Comparison of ENCODE assay signal across 9 mouse cellular contexts in genomic region chr11:97807626-97808025, GRCm38 (mm10). TPM values are rescaled to one million over a fixed set of nuclear protein-coding genes. Genes with fewer than 3 reads are reported as not detected.
DNase-seq lines count a peak whose midpoint lies in the region; ATAC-seq and TF ChIP-seq lines count a peak whose summit lies in the region.
"Had no signal": no experiment of that assay in that cellular context is flagged by ENCODE, and none has a peak within 500 bp of the region (broad histone marks: within the 10 kb centered on the region; RNA-seq: fewer than 3 reads in every experiment).

No protein-coding gene starts in this region.

- H3K27ac ChIP-seq in layer of hippocampus, adult 2 months: peak overlapping the region; percentile 62; the same call in 1 of the 2 replicates
- H3K27ac ChIP-seq in embryonic facial prominence, embryonic 12.5 days: peak overlapping the region; percentile 65
- peak overlapping the region; percentile 65 for H3K27ac ChIP-seq in heart, embryonic 16.5 days (ENCODE audit: low read length)
- H3K27ac ChIP-seq in liver, embryonic 12.5 days: 0 out of 2 replicates have a peak overlapping the region, but pooled peaks have one; percentile 47

- ATAC-seq in embryonic facial prominence, embryonic 12.5 days (ENCODE audit: insufficient number of reproducible peaks, insufficient read depth, low FRiP score, low TSS enrichment): no peak
- ATAC-seq in heart, embryonic 16.5 days (replicated peaks; ENCODE audit: extremely low read depth, insufficient read depth, low FRiP score): no peak
- ATAC-seq in liver, embryonic 12.5 days: no peak
- ATAC-seq in frontal cortex, adult (ENCODE audit: low TSS enrichment): no peak

- H3K4me3 ChIP-seq in layer of hippocampus, adult 2 months: no peak overlapping the region
- no peak overlapping the region for H3K4me3 ChIP-seq in embryonic facial prominence, embryonic 12.5 days
- no peak overlapping the region for H3K4me3 ChIP-seq in heart, embryonic 16.5 days (ENCODE audit: low read length)
- H3K4me3 ChIP-seq in liver, embryonic 12.5 days: no peak overlapping the region

- H3K9me3 ChIP-seq in embryonic facial prominence, embryonic 12.5 days: no peaks in the 10 kb centered on the region
- no peaks in the 10 kb centered on the region for H3K9me3 ChIP-seq in heart, embryonic 16.5 days (replicated peaks; ENCODE audit: control insufficient read depth, low read length)
- H3K9me3 ChIP-seq in liver, embryonic 12.5 days (replicated peaks): no peaks in the 10 kb centered on the region

- DNase-seq in layer of hippocampus, adult 2 months (ENCODE audit: low spot score in 2 of 2): no peak
- DNase-seq in layer of hippocampus, adult 8-10 months (ENCODE audit: low spot score in 2 of 2): no peak
- no peak for DNase-seq in layer of hippocampus, postnatal 25 days (ENCODE audit: extremely low spot score in 1 of 2, low spot score in 1 of 2)
- no peak for DNase-seq in urinary bladder, postnatal 14 days (ENCODE audit: low spot score)

- H3K4me2 ChIP-seq in embryonic facial prominence, embryonic 12.5 days (replicated peaks): peak overlapping the region; percentile 14; the same call in 1 of the 2 replicates
- H3K4me2 ChIP-seq in heart, embryonic 16.5 days (ENCODE audit: low read depth, low read length): no peak overlapping the region; the same call in 1 of the 2 replicates
- H3K4me2 ChIP-seq in liver, embryonic 12.5 days: no peak overlapping the region

- H3K27me3 ChIP-seq in embryonic facial prominence, embryonic 12.5 days: no peaks in the 10 kb centered on the region
- no peaks in the 10 kb centered on the region for H3K27me3 ChIP-seq in heart, embryonic 16.5 days (ENCODE audit: control insufficient read depth, insufficient read depth, low read length)
- no peaks in the 10 kb centered on the region for H3K27me3 ChIP-seq in liver, embryonic 12.5 days (replicated peaks)

- peaks cover 88% of the 10 kb centered on the region for H3K4me1 ChIP-seq in embryonic facial prominence, embryonic 12.5 days
- peaks cover 87% of the 10 kb centered on the region for H3K4me1 ChIP-seq in heart, embryonic 16.5 days (ENCODE audit: control insufficient read depth, insufficient read depth, low read length)
- peaks cover 92% of the 10 kb centered on the region for H3K4me1 ChIP-seq in liver, embryonic 12.5 days

- no peak overlapping the region for H3K9ac ChIP-seq in embryonic facial prominence, embryonic 12.5 days
- no peak overlapping the region for H3K9ac ChIP-seq in heart, embryonic 16.5 days (ENCODE audit: low read length)
- no peak overlapping the region for H3K9ac ChIP-seq in liver, embryonic 12.5 days

- 21% methylated on average over 6 of the region's 6 CpGs for WGBS in embryonic facial prominence, embryonic 12.5 days
- WGBS in heart, embryonic 16.5 days: 30% methylated on average over 6 of the region's 6 CpGs
- WGBS in liver, embryonic 12.5 days (ENCODE audit: insufficient replicate concordance): 38% methylated on average over 6 of the region's 6 CpGs

- peaks cover 22% of the 10 kb centered on the region for H3K36me3 ChIP-seq in embryonic facial prominence, embryonic 12.5 days
- no peaks in the 10 kb centered on the region; the same call in 1 of the 2 replicates for H3K36me3 ChIP-seq in heart, embryonic 16.5 days (ENCODE audit: control insufficient read depth, insufficient read depth)
- peaks cover 27% of the 10 kb centered on the region for H3K36me3 ChIP-seq in liver, embryonic 12.5 days

- no peak for TF ChIP-seq CTCF in layer of hippocampus, adult 2 months (conservative IDR thresholded peaks at IDR 0.05)

RNA-seq across cellular contexts. Expression of gene Lasp1, which starts 8.8 kb away (rescaled TPM):
- total RNA-seq in layer of hippocampus, adult 2 months (2021): 10 to 100 TPM; 88.1 to 91.4 TPM
- 100 to 1,000 TPM; 102 to 109 (median 104) TPM for total RNA-seq in layer of hippocampus, adult 8-10 months (2022)
- polyA plus RNA-seq in embryonic facial prominence, embryonic 12.5 days (2016; fragmentation: Nextera tagmentation; extraction: Ambion mirVana): 117 and 125 TPM in 2 replicates
- polyA plus RNA-seq in heart, embryonic 16.5 days (2015; fragmentation: Nextera tagmentation; extraction: Ambion mirVana): 52.9 and 59.0 TPM in 2 replicates
- 36.9 and 37.6 TPM in 2 replicates for polyA plus RNA-seq in liver, embryonic 12.5 days (2016; fragmentation: Nextera tagmentation; extraction: Ambion mirVana)
- 100 to 1,000 TPM; 102 to 114 TPM for total RNA-seq in layer of hippocampus, postnatal 25 days (2021)

RNA-seq across cellular contexts. Expression of gene Rpl23, which starts 25.4 kb away (rescaled TPM):
- total RNA-seq in layer of hippocampus, adult 2 months (2021): 100 to 1,000 TPM; 361 to 374 TPM
- total RNA-seq in layer of hippocampus, adult 8-10 months (2022): 100 to 1,000 TPM; 304 to 481 (median 389) TPM
- polyA plus RNA-seq in embryonic facial prominence, embryonic 12.5 days (2016; fragmentation: Nextera tagmentation; extraction: Ambion mirVana): 474 and 481 TPM in 2 replicates
- 299 and 310 TPM in 2 replicates for polyA plus RNA-seq in heart, embryonic 16.5 days (2015; fragmentation: Nextera tagmentation; extraction: Ambion mirVana)
- polyA plus RNA-seq in liver, embryonic 12.5 days (2016; fragmentation: Nextera tagmentation; extraction: Ambion mirVana): 462 and 473 TPM in 2 replicates
- 100 to 1,000 TPM; 327 to 397 TPM for total RNA-seq in layer of hippocampus, postnatal 25 days (2021)

RNA-seq across cellular contexts. Expression of gene 1700001P01Rik, which starts 31.9 kb away (rescaled TPM):
- total RNA-seq in layer of hippocampus, adult 2 months (2021): 1 to 10 TPM; 1.3 to 2.4 TPM
- 1 to 10 TPM in 1 of 4 experiments, under 1 TPM in 2, not detected in 1; 0.93 to 1.4 (median 0.98) TPM for total RNA-seq in layer of hippocampus, adult 8-10 months (2022)
- polyA plus RNA-seq in embryonic facial prominence, embryonic 12.5 days (2016; fragmentation: Nextera tagmentation; extraction: Ambion mirVana): 0.39 TPM in 1 of 2 replicates, not detected in the other
- 0.25 and 0.41 TPM in 2 replicates for polyA plus RNA-seq in heart, embryonic 16.5 days (2015; fragmentation: Nextera tagmentation; extraction: Ambion mirVana)
- not detected in 2 replicates for polyA plus RNA-seq in liver, embryonic 12.5 days (2016; fragmentation: Nextera tagmentation; extraction: Ambion mirVana)
- 1 to 10 TPM in 1 of 2 experiments, under 1 TPM in 1; 0.63 to 1.3 TPM for total RNA-seq in layer of hippocampus, postnatal 25 days (2021)
- polyA plus RNA-seq: limb, embryonic 11.5 days had no signal

RNA-seq across cellular contexts. Expression of gene B230217C12Rik, which starts 33.0 kb away (rescaled TPM):
- total RNA-seq in layer of hippocampus, adult 2 months (2021): 10 to 100 TPM; 67.8 to 72.6 TPM
- 10 to 100 TPM; 58.6 to 70.2 (median 68.1) TPM for total RNA-seq in layer of hippocampus, adult 8-10 months (2022)
- 11.3 and 12.4 TPM in 2 replicates for polyA plus RNA-seq in embryonic facial prominence, embryonic 12.5 days (2016; fragmentation: Nextera tagmentation; extraction: Ambion mirVana)
- 2.5 and 3.2 TPM in 2 replicates for polyA plus RNA-seq in heart, embryonic 16.5 days (2015; fragmentation: Nextera tagmentation; extraction: Ambion mirVana)
- polyA plus RNA-seq in liver, embryonic 12.5 days (2016; fragmentation: Nextera tagmentation; extraction: Ambion mirVana): 1.1 and 1.3 TPM in 2 replicates
- total RNA-seq in layer of hippocampus, postnatal 25 days (2021): 10 to 100 TPM; 66.2 to 71.6 TPM

RNA-seq across cellular contexts. Expression of gene Cwc25, which starts 41.3 kb away (rescaled TPM):
- total RNA-seq in layer of hippocampus, adult 2 months (2021): 10 to 100 TPM; 20.1 to 20.6 TPM
- 10 to 100 TPM; 18.6 to 22.2 (median 20.6) TPM for total RNA-seq in layer of hippocampus, adult 8-10 months (2022)
- polyA plus RNA-seq in embryonic facial prominence, embryonic 12.5 days (2016; fragmentation: Nextera tagmentation; extraction: Ambion mirVana): 23.1 and 24.8 TPM in 2 replicates
- 10.7 and 12.5 TPM in 2 replicates for polyA plus RNA-seq in heart, embryonic 16.5 days (2015; fragmentation: Nextera tagmentation; extraction: Ambion mirVana)
- polyA plus RNA-seq in liver, embryonic 12.5 days (2016; fragmentation: Nextera tagmentation; extraction: Ambion mirVana): 10.7 and 10.9 TPM in 2 replicates
- total RNA-seq in layer of hippocampus, postnatal 25 days (2021): 10 to 100 TPM; 19.2 to 20.6 TPM
